Comparison of ENCODE assay signal across 16 mouse cellular contexts in the genomic region with DNA sequence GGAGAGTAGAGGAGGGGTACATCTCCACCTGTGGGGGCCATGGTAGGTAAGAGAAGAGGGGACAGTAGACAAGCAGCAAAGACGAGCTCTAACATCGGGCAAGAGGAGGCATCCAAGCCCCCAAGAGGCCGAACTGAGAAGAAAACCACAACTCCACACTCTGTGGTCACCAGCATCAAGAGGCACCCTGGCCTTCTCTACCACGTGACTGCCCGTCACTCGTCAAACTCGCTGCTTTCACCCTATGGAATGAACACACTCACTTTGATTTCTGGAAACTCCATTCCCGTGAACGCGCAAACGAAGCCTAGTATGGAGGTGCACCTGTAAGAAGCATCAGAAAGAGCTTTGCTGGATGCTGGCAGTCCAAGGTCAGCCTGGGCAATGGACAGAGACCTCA.
"Had no signal": no experiment of that assay in that cellular context is flagged by ENCODE, and none has a peak within 500 bp of the region (broad histone marks: within the 10 kb centered on the region; RNA-seq: fewer than 3 reads in every experiment).

No protein-coding gene starts in this region.

- DNase-seq: kidney, adult 8-10 months; kidney, postnatal 25 days; layer of hippocampus, postnatal 36 days; lung, adult 2 months; right cerebral cortex, adult 18-20 months; right cerebral cortex, postnatal 25 days; thymus, adult 2 months; thymus, postnatal 25 days had no signal

- ATAC-seq: intestine, postnatal 0 days; lung, postnatal 0 days; midbrain, embryonic 13.5 days had no signal

- H3K27me3 ChIP-seq: limb, embryonic 12.5 days; midbrain, embryonic 13.5 days; neural tube, embryonic 15.5 days had no signal

- H3K36me3 ChIP-seq: limb, embryonic 12.5 days; midbrain, embryonic 13.5 days; neural tube, embryonic 15.5 days had no signal

- H3K9ac ChIP-seq: limb, embryonic 12.5 days; liver, embryonic 14.5 days; midbrain, embryonic 13.5 days; neural tube, embryonic 15.5 days had no signal

- H3K27ac ChIP-seq: limb, embryonic 12.5 days; liver, embryonic 14.5 days; midbrain, embryonic 13.5 days; neural tube, embryonic 15.5 days; stomach, postnatal 0 days had no signal

- H3K4me3 ChIP-seq: limb, embryonic 12.5 days; midbrain, embryonic 13.5 days; myocyte; neural tube, embryonic 15.5 days had no signal

- H3K4me2 ChIP-seq: limb, embryonic 12.5 days; midbrain, embryonic 13.5 days; neural tube, embryonic 15.5 days had no signal

- H3K9me3 ChIP-seq: limb, embryonic 12.5 days; midbrain, embryonic 13.5 days; neural tube, embryonic 15.5 days had no signal

- H3K4me1 ChIP-seq: limb, embryonic 12.5 days; midbrain, embryonic 13.5 days; neural tube, embryonic 15.5 days had no signal
